Mouse (Mus musculus): ENCODE data around the gene Ttc30a1.
"Not testable (repeated sequence)": the region's sequence is repeated elsewhere in the genome, so short reads cannot be mapped to it uniquely, and the experiment has no call there.

Ttc30a1 gene

GRCm38 (mm10) chr2:75983091-75983490 is 1.3 kb upstream of the Ttc30a1 start:
- DNase-seq (ENCODE audit: low read depth, low spot score), result no peak

GRCm38 (mm10) chr2:75982626-75983025 is 859 bp upstream of the Ttc30a1 start:
- no peak for DNase-seq (ENCODE audit: low read depth, low spot score)

GRCm38 (mm10) chr2:75980933-75981439 is 781 bp downstream of the Ttc30a1 start:
- DNase-seq (ENCODE audit: low read depth, low spot score), result not testable (repeated sequence)

GRCm38 (mm10) chr2:75977752-75978368 is 3.9 kb downstream of the Ttc30a1 start, which contains the start of gene Ttc30a2:
Gene Ttc30a2, minus strand, starts transcription at chr2:75978170.
- DNase-seq (ENCODE audit: low read depth, low spot score), result not testable (repeated sequence)

- not testable (repeated sequence) for DNase-seq (ENCODE audit: low read depth, low spot score)
These were observed 5.7 kb downstream of the Ttc30a1 start for GRCm38 (mm10) chr2:75976070-75976469.

GRCm38 (mm10) chr2:75974131-75974530 is 7.6 kb downstream of the Ttc30a1 start:
- no peak for DNase-seq (ENCODE audit: low read depth, low spot score)

- no peak for DNase-seq (ENCODE audit: low read depth, low spot score)
These were observed 16.8 kb downstream of the Ttc30a1 start for GRCm38 (mm10) chr2:75964972-75965371.

- DNase-seq (ENCODE audit: low read depth, low spot score), result no peak
These were observed 17.3 kb downstream of the Ttc30a1 start for GRCm38 (mm10) chr2:75964512-75964911.

GRCm38 (mm10) chr2:75964051-75964450 is 17.7 kb downstream of the Ttc30a1 start:
- DNase-seq (ENCODE audit: low read depth, low spot score), result no peak

- DNase-seq (ENCODE audit: low read depth, low spot score), result no peak
These were observed 18.4 kb downstream of the Ttc30a1 start for GRCm38 (mm10) chr2:75963211-75963840.

GRCm38 (mm10) chr2:75960366-75961330 is 21.1 kb downstream of the Ttc30a1 start:
- peak; percentile 56 for DNase-seq (ENCODE audit: low read depth, low spot score)

- DNase-seq (ENCODE audit: low read depth, low spot score), result no peak
These were observed 21.9 kb downstream of the Ttc30a1 start for GRCm38 (mm10) chr2:75959850-75960365.

- no peak for DNase-seq (ENCODE audit: low read depth, low spot score)
These were observed 22.5 kb downstream of the Ttc30a1 start for GRCm38 (mm10) chr2:75959183-75959849.

GRCm38 (mm10) chr2:75955709-75956108 is 26.1 kb downstream of the Ttc30a1 start:
- DNase-seq (ENCODE audit: low read depth, low spot score), result no peak

- DNase-seq (ENCODE audit: low read depth, low spot score), result no peak
These were observed 28.4 kb downstream of the Ttc30a1 start for GRCm38 (mm10) chr2:75953320-75953719.

GRCm38 (mm10) chr2:75950685-75951084 is 31.1 kb downstream of the Ttc30a1 start:
- DNase-seq (ENCODE audit: low read depth, low spot score), result no peak

GRCm38 (mm10) chr2:75938117-75939063 is 43.4 kb downstream of the Ttc30a1 start, which contains the start of gene Ttc30b:
Gene Ttc30b, minus strand, starts transcription at chr2:75938585.
- no peak for DNase-seq (ENCODE audit: low read depth, low spot score)

GRCm38 (mm10) chr2:75937520-75938116 is 44.1 kb downstream of the Ttc30a1 start:
- not testable (repeated sequence) for DNase-seq (ENCODE audit: low read depth, low spot score)

GRCm38 (mm10) chr2:75936685-75937084 is 45.1 kb downstream of the Ttc30a1 start:
- DNase-seq (ENCODE audit: low read depth, low spot score), result not testable (repeated sequence)

All from WW6 (cell line).